Mouse (Mus musculus) A20 (cell line): Measurements from ENCODE around the gene Tab2.
"Not testable (repeated sequence)": the region's sequence is repeated elsewhere in the genome, so short reads cannot be mapped to it uniquely, and the experiment has no call there.

Experiments
- DNase-seq: peaks from one replicate; pipeline ENCODE4 v3.0.0-alpha.2; 2011; ENCODE audit warnings: low read depth, low spot score

Gene Tab2

DNA sequence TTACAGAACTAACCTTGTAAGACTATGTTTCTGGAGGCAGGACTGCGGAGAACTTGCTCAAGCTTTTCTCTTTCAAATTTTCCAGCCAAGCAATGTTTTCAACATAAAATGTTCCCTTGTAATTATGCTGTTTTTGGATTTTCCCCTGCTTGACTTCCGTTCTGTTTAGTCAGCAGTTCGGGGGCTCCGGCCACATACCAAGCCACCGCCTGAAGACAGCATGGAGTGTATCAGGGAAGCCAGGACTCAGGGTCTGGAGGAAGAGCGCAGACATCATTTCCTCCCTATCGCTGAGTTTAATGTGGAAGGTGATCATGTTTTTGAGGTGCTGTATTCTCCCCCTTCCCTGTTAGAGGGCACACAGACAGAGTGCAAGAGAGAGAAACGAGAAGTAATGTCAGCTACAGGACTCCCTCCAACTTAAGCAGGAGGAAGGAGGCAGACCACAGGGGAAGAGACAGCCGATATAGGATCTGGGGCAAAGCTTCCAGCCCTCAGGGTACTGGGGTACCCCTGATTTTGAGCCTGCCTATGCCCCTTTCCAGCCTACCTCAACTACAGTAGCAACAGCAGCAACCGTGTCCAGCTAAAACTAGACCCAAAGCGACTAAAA is 67.7 kb downstream of the Tab2 start:
- no peak for DNase-seq

DNA sequence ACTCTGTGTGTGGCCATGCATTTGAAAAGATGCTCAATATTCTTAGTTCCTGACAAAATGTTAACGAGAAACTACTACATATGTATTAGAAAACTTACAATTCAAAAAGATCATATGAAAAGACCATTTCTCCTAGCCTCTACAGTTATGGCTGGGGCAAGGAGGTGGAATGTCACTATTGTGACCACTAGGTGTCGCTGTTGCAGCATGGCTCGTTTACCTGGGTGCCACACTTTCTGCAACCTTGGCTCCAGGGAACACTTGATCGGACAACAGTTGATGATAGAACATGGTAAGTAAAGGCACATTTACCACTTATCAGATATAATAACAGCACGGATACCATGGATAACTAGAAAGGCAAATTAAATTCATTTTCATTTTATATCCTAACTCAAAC is 72.5 kb downstream of the Tab2 start:
- peak; percentile 73 for DNase-seq

DNA sequence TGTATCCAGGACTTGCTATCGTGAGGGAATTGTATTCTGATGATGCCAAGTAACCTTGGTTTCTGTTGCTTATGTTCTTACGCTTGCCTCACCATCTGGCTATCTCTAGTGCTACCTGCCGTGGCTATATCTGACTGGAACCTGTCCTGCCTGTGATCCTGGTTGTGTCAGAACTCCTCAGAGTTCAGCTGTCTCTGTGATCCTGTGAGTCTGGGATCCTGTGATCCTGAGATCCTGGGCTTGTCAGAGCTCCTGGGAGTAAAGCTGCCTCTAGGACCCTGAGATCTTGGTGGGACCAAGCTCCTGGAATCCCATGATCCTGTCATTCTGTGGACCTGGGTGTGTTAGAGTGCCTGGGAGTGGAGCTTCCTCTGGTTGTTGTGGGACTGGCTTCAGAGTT is 74.1 kb downstream of the Tab2 start:
- DNase-seq, result no peak

DNA sequence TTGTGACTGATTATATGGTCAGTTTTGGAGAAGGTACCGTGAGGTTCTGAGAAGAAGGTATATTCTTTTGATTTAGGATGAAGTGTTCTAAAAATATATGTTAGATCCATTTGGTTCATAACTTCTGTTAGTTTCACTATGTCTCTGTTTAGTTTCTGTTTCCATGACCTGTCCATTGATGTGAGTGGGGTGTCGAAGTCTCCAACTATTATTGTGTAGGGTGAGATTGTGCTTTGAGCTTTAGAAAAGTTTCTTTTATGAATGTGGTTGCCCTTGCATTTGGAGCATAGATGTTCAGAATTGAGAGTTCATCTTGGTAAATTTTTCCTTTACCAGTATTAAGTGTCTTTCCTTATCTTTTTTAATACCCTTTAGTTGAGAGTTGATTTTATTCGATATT is 75.7 kb downstream of the Tab2 start:
- DNase-seq, result not testable (repeated sequence)

DNA sequence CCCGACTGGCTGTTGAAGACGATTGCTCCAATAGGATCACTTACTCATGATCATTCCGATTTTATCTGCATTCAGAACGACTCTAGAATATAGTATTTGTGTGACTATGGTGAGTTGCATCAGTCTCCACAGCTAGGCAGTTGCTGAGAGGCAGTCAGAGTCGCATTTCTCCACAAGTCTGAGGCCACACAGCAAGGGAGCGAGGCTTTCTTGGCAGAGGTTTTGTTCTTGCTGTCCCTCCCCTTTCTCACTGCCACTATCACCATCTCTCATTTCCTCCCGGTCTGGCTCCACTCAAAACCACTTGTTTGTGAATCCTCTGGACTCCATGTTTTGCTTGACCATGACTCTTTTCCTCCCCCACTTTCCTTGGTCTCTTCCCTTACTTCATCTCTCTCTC is 81.8 kb downstream of the Tab2 start:
- no peak for DNase-seq

DNA sequence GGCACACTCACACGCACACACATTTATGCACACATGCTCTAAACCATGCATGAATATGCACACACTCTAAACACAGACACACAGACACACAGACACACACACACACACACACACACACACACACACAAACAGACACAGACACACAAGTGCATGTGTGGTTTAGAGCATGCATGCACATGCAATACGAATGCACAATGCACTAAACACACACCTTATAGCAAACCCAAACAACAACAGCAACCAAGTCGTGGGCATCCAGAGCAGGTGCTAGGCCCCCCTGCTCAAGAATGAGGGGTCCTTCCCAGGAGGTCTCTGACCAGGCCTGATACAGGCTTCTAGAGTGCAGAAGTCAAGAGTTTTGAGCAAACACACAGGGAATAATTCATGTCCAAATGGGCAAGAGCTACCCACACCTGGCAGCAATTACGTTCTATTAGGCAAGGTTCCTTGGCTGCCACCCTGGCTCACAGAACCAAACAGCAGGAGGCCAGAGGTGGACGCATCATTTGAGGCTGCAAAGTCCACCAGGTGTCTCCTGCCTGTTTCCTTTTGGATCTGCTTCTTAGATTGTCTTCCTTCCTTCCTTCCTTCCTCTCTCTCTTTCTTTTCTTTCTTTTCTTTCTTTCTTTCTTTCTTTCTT is 84.5 kb downstream of the Tab2 start:
- DNase-seq, result no peak

DNA sequence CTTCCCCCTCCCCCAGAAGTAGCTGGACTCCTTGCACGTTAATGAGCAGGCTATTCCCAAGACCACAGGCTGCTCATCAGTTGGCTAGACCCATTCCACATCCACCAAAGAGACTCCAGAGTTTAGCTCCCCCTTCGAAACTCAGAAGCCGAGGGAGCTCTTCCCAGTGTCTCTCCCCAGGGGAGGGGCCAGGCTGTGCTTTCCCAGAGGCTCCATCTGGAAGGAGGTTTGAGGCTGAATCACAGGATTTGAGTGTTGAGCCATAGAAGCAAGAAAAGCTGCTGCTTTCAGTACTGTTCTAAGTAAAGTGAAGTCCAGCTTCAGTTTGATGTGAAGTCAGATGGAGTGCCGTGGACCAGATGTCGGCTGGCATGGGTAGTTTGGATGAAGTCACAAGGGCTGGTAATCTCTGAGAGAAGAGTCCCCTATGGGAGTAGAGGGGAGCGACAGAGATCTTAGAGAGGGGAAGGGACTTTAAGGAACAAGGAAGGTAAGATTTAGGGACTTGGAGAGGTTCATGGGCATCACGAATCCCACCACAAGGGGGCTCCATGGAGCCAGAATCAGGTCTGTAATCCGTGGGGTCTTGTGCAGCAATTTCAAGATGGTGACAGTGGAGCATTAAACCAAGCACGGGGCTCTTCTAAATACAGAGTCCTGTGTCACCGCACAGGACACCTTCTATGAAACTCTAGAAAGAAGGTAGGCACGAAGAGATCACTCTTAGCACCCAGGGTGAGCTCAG is 85.3 kb downstream of the Tab2 start:
- DNase-seq, result peak; percentile 74

DNA sequence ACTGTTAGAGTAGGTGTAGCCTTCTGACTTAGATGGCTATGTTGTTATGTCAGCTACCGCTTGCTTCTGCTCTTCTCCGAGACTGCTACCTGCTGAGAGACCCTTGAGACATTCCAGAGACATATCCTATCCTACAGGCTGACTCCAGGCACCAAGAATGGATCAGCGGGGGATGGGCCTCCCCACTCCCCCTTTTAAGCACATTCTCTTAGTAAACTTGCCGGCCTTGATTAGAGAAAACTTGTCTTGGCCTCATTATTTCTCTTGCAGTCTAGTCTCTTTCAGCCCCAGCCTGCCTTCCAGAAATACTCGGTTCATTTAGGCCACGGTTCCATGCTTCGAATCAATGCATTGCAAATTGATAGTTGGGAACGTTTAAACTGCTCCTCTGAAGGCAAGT is 86.3 kb downstream of the Tab2 start:
- DNase-seq, result no peak

DNA sequence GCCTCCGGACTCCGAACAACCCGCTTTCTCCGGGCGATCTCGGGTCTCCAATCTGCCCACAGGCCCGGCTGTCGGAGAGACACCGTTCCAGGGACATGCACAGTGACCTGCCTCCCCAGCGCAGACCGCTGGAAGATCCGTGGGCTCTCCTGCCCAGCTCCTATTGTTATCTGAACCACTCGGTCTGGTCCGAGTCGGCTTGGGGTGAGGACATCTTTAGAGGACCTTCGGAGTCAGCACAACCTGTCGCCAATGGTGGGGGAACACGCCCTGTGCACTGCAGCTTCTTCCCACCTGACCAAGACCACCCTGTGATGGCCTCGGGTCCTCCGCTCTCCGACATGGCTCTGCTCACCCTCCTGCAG is 88.4 kb downstream of the Tab2 start:
- no peak for DNase-seq

DNA sequence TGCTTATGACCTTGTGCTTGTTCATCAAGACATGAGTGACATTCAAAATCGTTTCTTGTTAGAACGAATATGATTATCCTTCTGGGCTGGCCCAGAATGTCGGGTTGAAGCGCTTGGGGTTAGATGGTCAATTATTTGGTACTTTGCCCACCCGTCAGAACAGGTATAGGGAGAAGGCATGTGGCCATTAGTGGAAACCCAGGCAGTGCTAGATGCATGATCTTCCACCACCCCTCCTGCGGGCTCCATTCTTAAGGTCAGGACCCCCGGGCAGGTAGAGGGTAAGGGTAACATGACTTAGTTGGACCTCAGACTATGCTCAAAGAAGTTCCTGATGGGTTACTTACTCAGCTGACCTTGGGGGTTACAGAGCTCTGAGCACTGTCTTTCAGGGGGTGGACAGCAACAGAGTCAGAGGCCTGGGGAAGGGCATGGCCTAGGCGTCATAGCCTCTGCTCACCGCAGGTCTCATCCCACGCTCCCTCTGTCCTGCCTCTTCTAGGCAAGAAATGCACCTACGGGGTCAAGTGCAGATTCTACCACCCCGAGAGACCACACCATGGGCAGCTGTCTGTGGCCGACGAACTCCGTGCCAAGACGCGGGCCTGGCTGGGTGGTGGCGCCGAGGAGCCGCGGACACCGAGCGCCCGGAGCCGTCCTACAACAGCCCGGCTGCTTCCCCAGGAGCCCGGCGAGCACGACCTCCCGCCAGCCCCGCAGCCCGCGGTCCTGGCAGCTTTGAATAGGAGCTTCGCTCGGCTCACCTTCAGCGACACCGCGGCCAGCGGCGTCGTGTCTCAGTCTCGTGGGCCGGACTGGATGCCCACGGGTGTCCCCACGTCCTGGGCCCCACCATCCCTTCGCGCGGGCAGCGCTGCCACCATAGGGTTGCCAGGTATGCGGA is 89.0 kb downstream of the Tab2 start:
- DNase-seq, result no peak

DNA sequence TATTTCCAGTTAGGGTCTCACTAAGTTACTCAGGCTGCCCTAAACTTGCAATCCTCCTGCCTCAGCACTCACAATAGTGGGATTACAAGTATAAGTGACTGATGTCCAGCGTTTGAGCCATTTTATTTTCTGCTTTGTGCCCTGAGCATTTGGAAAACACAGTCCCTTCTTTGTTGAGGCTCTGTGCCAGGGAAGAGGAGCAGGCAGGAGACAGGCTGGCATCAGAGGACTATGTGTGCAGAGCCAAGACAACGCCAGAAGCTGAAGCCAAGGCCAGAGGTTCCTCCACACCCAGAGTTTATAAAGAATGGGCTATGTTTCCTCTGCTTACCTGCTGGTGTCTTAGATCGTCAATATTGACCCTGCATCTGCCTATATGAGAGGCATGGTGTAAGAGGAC is 91.2 kb downstream of the Tab2 start:
- no peak for DNase-seq

DNA sequence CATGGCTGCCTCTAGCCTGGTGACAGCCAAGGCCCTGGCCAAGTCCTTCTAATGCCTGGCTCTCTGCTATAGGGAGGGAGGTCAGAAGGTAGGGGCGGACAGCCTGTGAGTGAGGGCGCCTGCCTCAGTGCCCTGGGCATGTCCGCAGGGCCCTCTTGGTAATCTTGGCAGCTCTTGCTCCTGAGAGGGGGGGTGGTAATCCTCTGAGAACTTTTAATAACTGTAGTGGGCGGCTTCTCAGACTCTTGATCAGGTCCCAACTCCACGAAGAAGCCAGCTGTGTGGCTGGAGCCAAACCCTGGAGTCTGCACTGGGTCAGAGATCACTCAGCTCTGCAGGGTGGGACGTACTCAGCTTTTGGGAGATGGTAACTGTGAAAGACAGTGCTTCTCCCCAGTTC is 91.8 kb downstream of the Tab2 start:
- DNase-seq, result no peak

DNA sequence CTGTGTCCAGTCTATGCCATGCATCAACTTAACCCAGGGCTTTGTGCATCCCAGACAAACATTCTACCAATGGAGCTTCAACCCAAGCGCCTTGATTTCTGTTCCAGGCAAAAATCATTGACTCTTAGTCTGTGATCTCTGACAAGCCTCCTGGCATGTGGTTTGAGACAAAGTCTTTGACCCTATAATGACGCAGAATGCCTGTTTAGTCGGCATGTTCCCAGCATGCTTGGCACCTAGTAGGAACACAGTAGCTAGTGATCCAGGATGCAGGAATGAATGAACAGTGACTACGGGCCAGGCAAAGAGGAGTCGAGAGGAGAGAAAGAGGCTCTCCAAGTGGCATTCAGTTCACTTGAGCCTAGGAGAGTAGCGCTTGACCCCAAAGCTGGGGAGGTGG is 92.6 kb downstream of the Tab2 start:
- DNase-seq, result no peak

DNA sequence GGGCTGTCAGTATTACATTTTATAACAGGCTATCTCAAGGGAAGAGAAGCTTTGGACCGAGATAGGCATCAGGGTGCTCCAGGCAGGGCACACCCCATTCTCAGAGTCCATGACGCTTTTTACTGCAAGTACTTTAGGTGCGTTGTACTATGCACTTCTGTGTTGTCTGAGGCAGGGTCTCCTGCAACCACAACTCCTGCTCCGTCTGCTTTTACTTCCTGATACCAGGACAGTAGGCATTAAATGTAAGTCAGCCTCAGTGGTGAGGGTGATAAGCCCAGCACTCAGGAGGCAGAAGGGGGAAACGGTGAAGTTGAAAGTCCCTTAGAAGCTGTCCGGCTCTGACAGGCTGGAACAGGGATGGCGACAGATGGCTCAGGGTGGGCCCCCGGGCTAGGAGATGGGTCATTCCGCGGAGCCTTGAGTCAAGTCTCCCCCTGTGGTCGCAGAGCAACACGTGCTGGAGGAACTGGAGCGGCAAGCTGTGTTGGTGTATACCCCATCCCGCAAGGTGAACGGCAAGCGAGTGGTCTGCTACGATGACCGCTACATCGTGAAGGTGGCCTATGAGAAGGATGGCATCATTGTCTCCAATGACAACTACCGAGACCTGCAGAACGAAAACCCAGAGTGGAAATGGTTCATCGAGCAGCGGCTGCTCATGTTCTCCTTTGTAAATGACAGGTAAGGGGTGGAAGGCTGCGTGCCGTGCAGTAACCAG is 93.9 kb downstream of the Tab2 start:
- no peak for DNase-seq

DNA sequence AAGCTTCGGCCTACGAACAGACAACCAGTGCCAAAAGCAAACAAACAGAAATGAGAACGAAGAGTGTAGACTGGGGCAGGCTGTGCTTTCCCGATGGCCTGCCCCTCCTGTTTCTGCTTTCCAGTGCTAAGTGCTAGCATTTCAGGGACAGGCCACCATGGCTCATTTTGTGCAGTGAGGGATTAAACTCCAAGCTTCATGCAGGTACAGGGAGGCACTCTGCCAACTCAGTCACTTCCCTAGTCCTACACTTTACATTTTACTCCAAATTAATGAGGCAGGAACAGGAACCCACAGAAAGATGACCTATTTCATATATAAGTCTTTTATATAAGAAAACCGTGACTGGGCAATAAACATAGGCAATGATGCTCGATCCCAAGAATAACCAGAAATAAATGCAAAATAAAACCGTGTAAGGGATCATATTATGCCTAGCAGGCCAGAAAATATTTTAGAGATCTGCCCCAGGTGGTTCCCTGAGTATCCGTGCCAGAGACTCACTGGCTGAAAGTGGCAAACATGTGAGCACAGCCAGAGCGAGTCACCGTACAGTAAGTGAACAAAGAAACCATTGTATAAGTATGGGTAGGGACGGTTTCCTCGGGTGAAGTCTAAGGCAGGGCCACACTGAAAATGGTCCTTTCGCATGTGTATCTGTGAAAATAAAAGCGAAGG is 94.6 kb downstream of the Tab2 start:
- no peak for DNase-seq

DNA sequence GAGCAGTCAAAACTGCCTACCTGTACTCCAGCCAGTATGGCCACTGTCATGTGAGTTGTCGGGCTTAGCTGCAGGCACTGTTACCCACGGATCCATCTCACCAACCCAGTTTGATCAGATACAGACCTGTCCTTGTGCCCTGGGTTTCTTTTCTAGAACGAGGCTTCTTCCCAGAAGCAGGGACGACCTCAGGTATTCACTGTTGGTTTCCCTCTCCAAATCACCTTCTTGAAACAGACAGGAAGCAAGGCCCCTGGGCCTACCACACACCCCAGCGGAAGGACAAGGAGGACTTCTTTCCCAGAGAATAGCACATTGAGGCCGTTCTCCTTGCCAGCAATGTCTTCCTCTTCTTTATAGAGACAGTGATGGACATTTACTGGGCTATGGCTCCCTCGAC is 95.5 kb downstream of the Tab2 start:
- no peak for DNase-seq
